9 mouse cellular contexts compared by ENCODE assay signal in the genomic region with DNA sequence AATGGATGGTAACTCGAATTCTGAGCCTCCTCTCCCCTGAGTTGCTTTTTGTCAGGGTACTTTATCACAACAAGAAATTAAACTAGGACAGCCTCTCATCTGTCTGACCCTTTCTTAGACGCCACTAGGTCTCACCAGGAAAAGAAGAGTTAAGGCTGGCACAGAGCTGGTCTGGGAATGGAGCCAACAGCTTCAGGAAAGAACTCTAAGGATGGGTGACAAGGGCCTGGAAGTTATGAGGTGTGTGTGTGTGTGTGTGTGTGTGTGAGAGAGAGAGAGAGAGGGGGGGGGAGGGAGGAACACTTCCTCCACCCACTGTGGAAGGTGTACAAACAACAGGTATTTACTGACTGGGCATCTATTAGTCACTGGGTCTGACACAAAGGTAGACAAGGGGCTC.
DNase-seq lines count a peak whose midpoint lies in the region; ATAC-seq lines count a peak whose summit lies in the region.
"Had no signal": no experiment of that assay in that cellular context is flagged by ENCODE, and none has a peak within 500 bp of the region (broad histone marks: within the 10 kb centered on the region; RNA-seq: fewer than 3 reads in every experiment).

No protein-coding gene starts in this region.

- no peak for ATAC-seq in hindbrain, embryonic 13.5 days (ENCODE audit: low FRiP score)
- ATAC-seq in hindbrain, embryonic 12.5 days (ENCODE audit: low FRiP score) = no peak
- no peak for ATAC-seq in monocyte, adult 5-6 weeks (replicated peaks; ENCODE audit: insufficient number of reproducible peaks, low FRiP score, low TSS enrichment, poor library complexity, severe bottlenecking)
- no peak for ATAC-seq in forebrain, embryonic 16.5 days

- no peaks in the 10 kb centered on the region for H3K9me3 ChIP-seq in hindbrain, embryonic 13.5 days
- H3K9me3 ChIP-seq in hindbrain, embryonic 12.5 days (replicated peaks) = no peaks in the 10 kb centered on the region
- H3K9me3 ChIP-seq in forebrain, embryonic 16.5 days (ENCODE audit: control insufficient read depth, low read length) = no peaks in the 10 kb centered on the region

- 61% methylated on average over 2 of the region's 2 CpGs for WGBS in hindbrain, embryonic 13.5 days
- 62% methylated on average over 2 of the region's 2 CpGs for WGBS in hindbrain, embryonic 12.5 days
- WGBS in forebrain, embryonic 16.5 days = 30% methylated on average over 2 of the region's 2 CpGs

- peak overlapping the region; percentile 23; the same call in 1 of the 2 replicates for H3K27ac ChIP-seq in hindbrain, embryonic 13.5 days
- H3K27ac ChIP-seq in hindbrain, embryonic 12.5 days = no peak overlapping the region
- no peak overlapping the region for H3K27ac ChIP-seq in forebrain, embryonic 16.5 days (ENCODE audit: low read length)
- H3K27ac ChIP-seq: liver, embryonic 14.5 days had no signal

- H3K36me3 ChIP-seq in hindbrain, embryonic 13.5 days = no peaks in the 10 kb centered on the region
- no peaks in the 10 kb centered on the region for H3K36me3 ChIP-seq in hindbrain, embryonic 12.5 days
- H3K36me3 ChIP-seq in forebrain, embryonic 16.5 days (ENCODE audit: control insufficient read depth, insufficient read depth) = no peaks in the 10 kb centered on the region

- H3K4me3 ChIP-seq in hindbrain, embryonic 13.5 days = no peak overlapping the region
- no peak overlapping the region for H3K4me3 ChIP-seq in hindbrain, embryonic 12.5 days
- no peak overlapping the region for H3K4me3 ChIP-seq in forebrain, embryonic 16.5 days (replicated peaks; ENCODE audit: low read length)

- H3K27me3 ChIP-seq in hindbrain, embryonic 13.5 days = no peaks in the 10 kb centered on the region
- no peaks in the 10 kb centered on the region for H3K27me3 ChIP-seq in hindbrain, embryonic 12.5 days
- no peaks in the 10 kb centered on the region for H3K27me3 ChIP-seq in forebrain, embryonic 16.5 days (replicated peaks; ENCODE audit: control insufficient read depth, insufficient read depth, low read length)

- H3K9ac ChIP-seq in hindbrain, embryonic 13.5 days = no peak overlapping the region
- no peak overlapping the region for H3K9ac ChIP-seq in hindbrain, embryonic 12.5 days
- H3K9ac ChIP-seq in forebrain, embryonic 16.5 days (replicated peaks; ENCODE audit: low read depth, low read length) = no peak overlapping the region
- H3K9ac ChIP-seq: liver, embryonic 14.5 days had no signal

- peak; percentile 61 for DNase-seq in urinary bladder, postnatal 14 days (ENCODE audit: low spot score)
- DNase-seq in urinary bladder, postnatal 36 days (ENCODE audit: low spot score in 2 of 2) = no peak
- DNase-seq in kidney, postnatal 25 days = peak; percentile 75 to 80
- DNase-seq in thymus, postnatal 10 days (ENCODE audit: low spot score in 2 of 2) = no peak

- H3K4me2 ChIP-seq in hindbrain, embryonic 13.5 days = no peak overlapping the region
- H3K4me2 ChIP-seq in hindbrain, embryonic 12.5 days (replicated peaks) = no peak overlapping the region
- no peak overlapping the region for H3K4me2 ChIP-seq in forebrain, embryonic 16.5 days (ENCODE audit: low read length)

- H3K4me1 ChIP-seq in hindbrain, embryonic 13.5 days (replicated peaks) = peaks cover 24% of the 10 kb centered on the region
- peaks cover 12% of the 10 kb centered on the region for H3K4me1 ChIP-seq in hindbrain, embryonic 12.5 days
- H3K4me1 ChIP-seq in forebrain, embryonic 16.5 days (replicated peaks; ENCODE audit: control insufficient read depth, insufficient read depth, low read length) = peaks cover 14% of the 10 kb centered on the region

Comparison
In these comparisons a context has a peak if more than half of its experiments do, and no peak if none do; other contexts are left out.
1. DNase-seq: peak in urinary bladder, postnatal 14 days (single experiment) and kidney, postnatal 25 days (2 of 2); none in urinary bladder, postnatal 36 days (0 of 2) and thymus, postnatal 10 days (0 of 2).